Mouse (Mus musculus) liver, postnatal 0 days (tissue): ENCODE results near the gene Kdelr1.

Source experiments
- CTCF ChIP-seq: sonication (generic); IDR thresholded peaks from 2 replicates; pipeline ENCODE4 v1.5.1; 2016; ENCODE audit warnings: antibody characterized with exemption, low read depth
- EP300 ChIP-seq: IDR thresholded peaks from 2 replicates; pipeline ENCODE4 v1.6.1; 2016; ENCODE audit warnings: antibody characterized with exemption, low read depth, mild to moderate bottlenecking

DNA sequence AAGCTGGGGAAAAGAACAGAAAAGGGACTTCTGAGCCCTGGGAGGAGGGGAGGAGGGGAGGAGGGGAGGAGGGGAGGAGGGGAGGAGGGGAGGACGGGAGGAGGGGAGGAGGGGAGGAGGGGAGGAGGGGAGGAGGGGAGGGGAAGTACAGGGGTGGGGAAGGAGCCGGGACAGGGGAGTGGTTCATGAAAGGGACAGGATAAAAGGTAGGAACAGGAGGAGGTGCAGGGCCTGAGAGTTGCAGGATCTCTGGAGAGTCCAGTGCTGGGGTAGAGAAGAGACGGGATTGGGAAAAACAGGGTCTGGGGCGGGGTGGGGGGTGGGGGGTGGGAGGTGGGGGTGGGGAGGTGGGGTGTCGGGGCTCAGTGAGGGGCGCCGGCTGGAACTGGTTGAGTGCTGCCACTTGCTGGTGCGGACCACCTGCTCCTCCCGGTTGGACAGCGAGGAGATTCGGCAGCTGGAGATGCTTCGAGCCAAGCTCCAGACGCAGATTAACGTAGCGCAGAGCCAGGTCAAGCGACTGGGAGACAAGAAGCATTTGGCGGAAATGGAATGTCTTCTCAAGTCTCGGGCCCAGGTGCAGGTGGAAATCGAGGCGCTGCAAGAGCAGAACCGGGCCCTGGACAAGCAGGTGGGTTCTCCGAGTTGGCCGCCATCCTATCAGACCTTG lies 56.2 kb downstream of the Kdelr1 start:
- TF ChIP-seq EP300: no peak
- TF ChIP-seq CTCF: no peak
